Mouse (Mus musculus): ENCODE data around the gene Kirrel. TPM values are rescaled to one million over a fixed set of nuclear protein-coding genes. Genes with fewer than 3 reads are reported as not detected.
"Not testable (repeated sequence)": the region's sequence is repeated elsewhere in the genome, so short reads cannot be mapped to it uniquely, and the experiment has no call there.

Gene Kirrel
- total and polyA plus RNA-seq, 3 experiments, result not detected

DNA sequence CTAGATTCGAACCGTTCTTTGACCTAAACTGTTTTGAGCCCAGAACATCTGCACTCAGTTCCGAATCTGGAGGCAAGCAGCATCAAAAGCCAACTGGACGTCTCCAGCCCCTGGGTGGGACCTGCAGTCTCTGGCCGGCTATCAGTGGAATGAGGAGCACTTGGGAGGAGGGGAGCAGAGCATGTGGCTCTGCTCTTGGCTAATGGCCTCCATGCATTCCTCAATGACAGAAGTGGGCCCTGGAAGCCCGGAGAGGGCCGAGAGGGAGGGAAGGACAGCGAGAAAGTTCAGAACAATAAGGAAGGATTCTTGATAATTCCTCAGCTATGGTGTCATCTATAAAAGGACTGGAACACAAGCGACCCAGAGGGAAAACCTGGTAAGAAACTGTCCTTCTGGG, 59.7 kb downstream of the Kirrel start:
- H3K4me1 ChIP-seq (ENCODE audit: control insufficient read depth in 1 of 2, insufficient read depth in 2 of 2, low read length in 2 of 2), result no peaks in the 10 kb centered on the region
- H3K27me3 ChIP-seq (ENCODE audit: control insufficient read depth in 1 of 2, insufficient read depth in 2 of 2, low read length in 2 of 2), result no peaks in the 10 kb centered on the region
- no peak for TF ChIP-seq BHLHE40 (IDR thresholded peaks at IDR 0.05; ENCODE audit: borderline replicate concordance, low read depth, low read length)
- no peak for TF ChIP-seq MYB (IDR thresholded peaks at IDR 0.05; ENCODE audit: low read depth, low read length)
- TF ChIP-seq SMC3 (IDR thresholded peaks at IDR 0.05; ENCODE audit: low read depth, low read length), result no peak
- no peak for TF ChIP-seq TBP (IDR thresholded peaks at IDR 0.05; ENCODE audit: low read depth, low read length)
- TF ChIP-seq MXI1 (IDR thresholded peaks at IDR 0.05; ENCODE audit: low read depth, low read length), result no peak
- no peak for TF ChIP-seq EP300 (IDR thresholded peaks at IDR 0.05; ENCODE audit: low read depth in 1 of 2, low read length in 2 of 2)
- TF ChIP-seq SIN3A (IDR thresholded peaks at IDR 0.05; ENCODE audit: low read length), result no peak
- no peak for TF ChIP-seq GATA1 (IDR thresholded peaks at IDR 0.05; ENCODE audit: low read depth, low read length)
- no peak for TF ChIP-seq TCF12 (IDR thresholded peaks at IDR 0.05; ENCODE audit: low read depth, low read length)
- no peak for TF ChIP-seq CHD2 (IDR thresholded peaks at IDR 0.05; ENCODE audit: low read length)
- TF ChIP-seq MYC (IDR thresholded peaks at IDR 0.05; ENCODE audit: low read depth, low read length), result no peak
- TF ChIP-seq MAFK (IDR thresholded peaks at IDR 0.05; ENCODE audit: borderline replicate concordance, low read depth, low read length), result no peak
- TF ChIP-seq CTCF (IDR thresholded peaks at IDR 0.05 in 2 of 3, conservative IDR thresholded peaks at IDR 0.05 in 1 of 3; ENCODE audit: control insufficient read depth in 1 of 3, insufficient read depth in 1 of 3, low read depth in 2 of 3, low read length in 3 of 3, poor library complexity in 1 of 3, severe bottlenecking in 1 of 3), result no peak
- H3K9me3 ChIP-seq (replicated peaks; ENCODE audit: insufficient read depth, low read length), result no peaks in the 10 kb centered on the region
- no peaks in the 10 kb centered on the region for H3K36me3 ChIP-seq (ENCODE audit: control insufficient read depth in 1 of 2, insufficient read depth in 2 of 2, low read length in 2 of 2)
- H3K79me2 ChIP-seq (ENCODE audit: control insufficient read depth, insufficient read depth, low read length, poor library complexity), result no peaks in the 10 kb centered on the region
- no peak overlapping the region for H3K27ac ChIP-seq (ENCODE audit: control insufficient read depth, low read depth, low read length)
- no peak for DNase-seq (ENCODE audit: low read depth, low spot score)
- H3K9ac ChIP-seq (ENCODE audit: control insufficient read depth, low read depth, low read length, poor library complexity, severe bottlenecking), result no peak overlapping the region
- H3K4me3 ChIP-seq (ENCODE audit: control insufficient read depth in 1 of 2, insufficient read depth in 1 of 2, low read depth in 2 of 2, low read length in 2 of 2), result no peak overlapping the region

- H3K9ac ChIP-seq (ENCODE audit: control insufficient read depth, low read depth, low read length, poor library complexity, severe bottlenecking); H3K27ac ChIP-seq (ENCODE audit: control insufficient read depth, low read depth, low read length); H3K79me2 ChIP-seq (ENCODE audit: control insufficient read depth, insufficient read depth, low read length, poor library complexity); H3K36me3 ChIP-seq (ENCODE audit: control insufficient read depth in 1 of 2, insufficient read depth in 2 of 2, low read length in 2 of 2); H3K4me3 ChIP-seq (ENCODE audit: control insufficient read depth in 1 of 2, insufficient read depth in 1 of 2, low read depth in 2 of 2, low read length in 2 of 2); H3K4me1 ChIP-seq (ENCODE audit: control insufficient read depth in 1 of 2, insufficient read depth in 2 of 2, low read length in 2 of 2); DNase-seq (ENCODE audit: low read depth, low spot score); H3K9me3 ChIP-seq (replicated peaks; ENCODE audit: insufficient read depth, low read length); H3K27me3 ChIP-seq (ENCODE audit: control insufficient read depth in 1 of 2, insufficient read depth in 2 of 2, low read length in 2 of 2): not testable (repeated sequence)
Observed at GRCm38 (mm10) chr3:87113881-87114280, 60.7 kb downstream of the Kirrel start.

- no peaks in the 10 kb centered on the region for H3K27me3 ChIP-seq (ENCODE audit: control insufficient read depth in 1 of 2, insufficient read depth in 2 of 2, low read length in 2 of 2)
- H3K36me3 ChIP-seq (ENCODE audit: control insufficient read depth in 1 of 2, insufficient read depth in 2 of 2, low read length in 2 of 2), result no peaks in the 10 kb centered on the region
Observed at GRCm38 (mm10) chr3:87112264-87112663, 62.3 kb downstream of the Kirrel start.

More at GRCm38 (mm10) chr3:87112264-87112663, 62.3 kb downstream of the Kirrel start:
- no peak for TF ChIP-seq MXI1 (IDR thresholded peaks at IDR 0.05; ENCODE audit: low read depth, low read length)
- no peak for TF ChIP-seq RCOR1 (IDR thresholded peaks at IDR 0.05; ENCODE audit: low read depth, low read length)
- TF ChIP-seq SMC3 (IDR thresholded peaks at IDR 0.05; ENCODE audit: low read depth, low read length), result no peak
- no peak for TF ChIP-seq BHLHE40 (IDR thresholded peaks at IDR 0.05; ENCODE audit: borderline replicate concordance, low read depth, low read length)
- TF ChIP-seq ZC3H11A (IDR thresholded peaks at IDR 0.05; ENCODE audit: low read depth, low read length), result no peak
- TF ChIP-seq USF1 (IDR thresholded peaks at IDR 0.05; ENCODE audit: low read depth, low read length), result no peak
- TF ChIP-seq SIN3A (IDR thresholded peaks at IDR 0.05; ENCODE audit: low read length), result no peak
- TF ChIP-seq MYB (IDR thresholded peaks at IDR 0.05; ENCODE audit: low read depth, low read length), result no peak
- TF ChIP-seq POLR2AphosphoS2 (IDR thresholded peaks at IDR 0.05; ENCODE audit: low read length), result no peak
- no peak for TF ChIP-seq MEF2A (IDR thresholded peaks at IDR 0.05; ENCODE audit: extremely low read depth, insufficient replicate concordance, low read depth, low read length, poor library complexity, severe bottlenecking)
- Histone ChIP-seq H3K9me3 (replicated peaks; ENCODE audit: insufficient read depth, low read length) (no peaks in the 10 kb centered on the region), H3K9ac (ENCODE audit: control insufficient read depth, low read depth, low read length, poor library complexity, severe bottlenecking) (no peak overlapping the region), H3K4me3 (ENCODE audit: control insufficient read depth in 1 of 2, insufficient read depth in 1 of 2, low read depth in 2 of 2, low read length in 2 of 2) (no peak overlapping the region), H3K4me1 (ENCODE audit: control insufficient read depth in 1 of 2, insufficient read depth in 2 of 2, low read length in 2 of 2) (no peaks in the 10 kb centered on the region), H3K27ac (ENCODE audit: control insufficient read depth, low read depth, low read length) (no peak overlapping the region), H3K79me2 (ENCODE audit: control insufficient read depth, insufficient read depth, low read length, poor library complexity) (no peaks in the 10 kb centered on the region)
- no peak for DNase-seq (ENCODE audit: low read depth, low spot score)

Data from MEL (cell line).